13 mouse cellular contexts compared by ENCODE assay signal in the genomic region with DNA sequence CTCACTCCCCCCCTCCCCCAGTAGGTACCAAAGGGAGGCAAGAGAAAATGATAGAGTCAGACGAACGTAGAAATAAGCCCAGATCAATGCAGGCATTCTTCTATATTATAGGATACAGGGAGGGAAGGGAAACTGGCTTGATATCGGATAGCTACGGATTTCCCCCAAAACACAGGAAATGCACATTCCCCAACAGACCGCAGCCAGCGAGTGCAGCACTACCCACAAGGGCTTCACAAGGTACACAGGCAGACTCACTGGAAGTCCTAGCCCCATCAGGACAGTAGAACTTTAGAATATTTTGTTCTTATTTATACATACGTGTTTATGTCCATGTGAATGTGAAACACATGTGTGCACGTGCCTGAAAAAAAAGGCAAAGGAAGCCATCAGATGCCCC.
DNase-seq lines count a peak whose midpoint lies in the region; ATAC-seq and TF ChIP-seq lines count a peak whose summit lies in the region.
"Had no signal": no experiment of that assay in that cellular context is flagged by ENCODE, and none has a peak within 500 bp of the region (broad histone marks: within the 10 kb centered on the region; RNA-seq: fewer than 3 reads in every experiment).

No protein-coding gene starts in this region.

- peaks cover 66% of the 10 kb centered on the region for H3K4me1 ChIP-seq in forebrain, embryonic 10.5 days
- H3K4me1 ChIP-seq in forebrain, embryonic 13.5 days = peaks cover 39% of the 10 kb centered on the region
- H3K4me1 ChIP-seq in thymus, adult 2 months (replicated peaks; ENCODE audit: control insufficient read depth, insufficient read depth, low read length) = peaks cover 19% of the 10 kb centered on the region
- H3K4me1 ChIP-seq in liver, postnatal 0 days (ENCODE audit: insufficient read depth) = peaks cover 4% of the 10 kb centered on the region; the same call in 1 of the 2 replicates
- no peaks in the 10 kb centered on the region for H3K4me1 ChIP-seq in intestine, embryonic 16.5 days (ENCODE audit: control insufficient read depth, insufficient read depth, low read length)

- no peak for DNase-seq in forebrain, embryonic 10.5 days (ENCODE audit: extremely low spot score, low spot score)
- DNase-seq in thymus, adult 2 months = peak; percentile 34
- no peak for DNase-seq in thymus, postnatal 0 days (ENCODE audit: low spot score)
- DNase-seq in liver, postnatal 0 days = no peak
- DNase-seq in right cerebral cortex, adult 2 months (ENCODE audit: low spot score in 2 of 2) = no peak
- DNase-seq in natural killer cell, adult 2 months (ENCODE audit: low spot score in 2 of 2) = no peak
- DNase-seq: adrenal gland, adult 2 months; cerebellum, adult 2 months; right cerebral cortex, postnatal 25 days had no signal

- H3K9ac ChIP-seq in forebrain, embryonic 13.5 days = no peak overlapping the region
- no peak overlapping the region for H3K9ac ChIP-seq in liver, postnatal 0 days (replicated peaks)
- H3K9ac ChIP-seq in intestine, embryonic 16.5 days (ENCODE audit: low read depth, low read length) = no peak overlapping the region
- H3K9ac ChIP-seq: kidney, embryonic 15.5 days; midbrain, embryonic 13.5 days had no signal

- no peaks in the 10 kb centered on the region for H3K9me3 ChIP-seq in forebrain, embryonic 10.5 days
- H3K9me3 ChIP-seq in forebrain, embryonic 13.5 days (replicated peaks) = no peaks in the 10 kb centered on the region
- H3K9me3 ChIP-seq in liver, postnatal 0 days (ENCODE audit: low read length) = no peaks in the 10 kb centered on the region
- H3K9me3 ChIP-seq in intestine, embryonic 16.5 days (ENCODE audit: control insufficient read depth, low read length) = no peaks in the 10 kb centered on the region
- H3K9me3 ChIP-seq: kidney, embryonic 15.5 days; midbrain, embryonic 13.5 days had no signal

- TF ChIP-seq CTCF in thymus, adult 2 months (IDR thresholded peaks at IDR 0.05; ENCODE audit: borderline replicate concordance, control insufficient read depth, extremely low read depth, insufficient read depth, low read length, poor library complexity) = no peak
- no peak for TF ChIP-seq CTCF in liver, postnatal 0 days (IDR thresholded peaks at IDR 0.05; ENCODE audit: low read depth)

- H3K27ac ChIP-seq in forebrain, embryonic 10.5 days = peak overlapping the region; percentile 49; the same call in 1 of the 2 replicates
- no peak overlapping the region for H3K27ac ChIP-seq in forebrain, embryonic 13.5 days
- H3K27ac ChIP-seq in thymus, adult 2 months (ENCODE audit: control insufficient read depth, insufficient read depth, low read length) = no peak overlapping the region
- H3K27ac ChIP-seq in liver, postnatal 0 days (ENCODE audit: low read depth) = no peak overlapping the region
- no peak overlapping the region for H3K27ac ChIP-seq in intestine, embryonic 16.5 days (ENCODE audit: low read length)
- H3K27ac ChIP-seq: midbrain, embryonic 13.5 days had no signal

- no peak for ATAC-seq in forebrain, embryonic 13.5 days
- no peak for ATAC-seq in liver, postnatal 0 days
- ATAC-seq in intestine, embryonic 16.5 days = no peak
- ATAC-seq: midbrain, embryonic 13.5 days had no signal

- H3K36me3 ChIP-seq in forebrain, embryonic 10.5 days (replicated peaks) = no peaks in the 10 kb centered on the region
- no peaks in the 10 kb centered on the region for H3K36me3 ChIP-seq in forebrain, embryonic 13.5 days (ENCODE audit: poor library complexity, severe bottlenecking)
- H3K36me3 ChIP-seq in thymus, adult 2 months (ENCODE audit: control insufficient read depth, insufficient read depth, low read length) = no peaks in the 10 kb centered on the region
- no peaks in the 10 kb centered on the region for H3K36me3 ChIP-seq in liver, postnatal 0 days (replicated peaks; ENCODE audit: insufficient read depth, low read length)
- H3K36me3 ChIP-seq in intestine, embryonic 16.5 days (ENCODE audit: control insufficient read depth, insufficient read depth, low read length) = no peaks in the 10 kb centered on the region
- H3K36me3 ChIP-seq: kidney, embryonic 15.5 days; midbrain, embryonic 13.5 days had no signal

- TF ChIP-seq POLR2A in thymus, adult 2 months (IDR thresholded peaks at IDR 0.05; ENCODE audit: control insufficient read depth, extremely low read depth, insufficient read depth, low read length, poor library complexity) = no peak

- no peak overlapping the region for H3K4me2 ChIP-seq in forebrain, embryonic 13.5 days
- peak overlapping the region; percentile 59 for H3K4me2 ChIP-seq in liver, postnatal 0 days (ENCODE audit: low read depth, low read length)
- no peak overlapping the region for H3K4me2 ChIP-seq in intestine, embryonic 16.5 days (ENCODE audit: low read depth, low read length)
- H3K4me2 ChIP-seq: kidney, embryonic 15.5 days; midbrain, embryonic 13.5 days had no signal

- peaks cover 64% of the 10 kb centered on the region for H3K27me3 ChIP-seq in forebrain, embryonic 10.5 days (ENCODE audit: poor library complexity, severe bottlenecking)
- peaks cover 7% of the 10 kb centered on the region for H3K27me3 ChIP-seq in forebrain, embryonic 13.5 days
- H3K27me3 ChIP-seq in thymus, adult 2 months (ENCODE audit: control insufficient read depth, insufficient read depth, low read length) = no peaks in the 10 kb centered on the region
- H3K27me3 ChIP-seq in liver, postnatal 0 days (ENCODE audit: insufficient read depth, low read length) = no peaks in the 10 kb centered on the region
- H3K27me3 ChIP-seq in intestine, embryonic 16.5 days (replicated peaks; ENCODE audit: control insufficient read depth, insufficient read depth, low read length) = no peaks in the 10 kb centered on the region
- H3K27me3 ChIP-seq: kidney, embryonic 15.5 days had no signal

- 79% methylated on average over 8 of the region's 8 CpGs for WGBS in forebrain, embryonic 10.5 days
- 91% methylated on average over 8 of the region's 8 CpGs for WGBS in forebrain, embryonic 13.5 days
- WGBS in thymus, adult 2 months = 7% methylated on average over 8 of the region's 8 CpGs
- 30% methylated on average over 8 of the region's 8 CpGs for WGBS in liver, postnatal 0 days (ENCODE audit: insufficient replicate concordance)
- 76% methylated on average over 8 of the region's 8 CpGs for WGBS in intestine, embryonic 16.5 days

- TF ChIP-seq EP300 in liver, postnatal 0 days (IDR thresholded peaks at IDR 0.05; ENCODE audit: low read depth) = no peak

- no peak overlapping the region for H3K4me3 ChIP-seq in forebrain, embryonic 10.5 days
- H3K4me3 ChIP-seq in forebrain, embryonic 13.5 days = no peak overlapping the region
- no peak overlapping the region; the same call in 1 of the 2 replicates for H3K4me3 ChIP-seq in thymus, adult 2 months (ENCODE audit: control insufficient read depth, insufficient read depth, low read length)
- H3K4me3 ChIP-seq in liver, postnatal 0 days (ENCODE audit: low read depth, low read length) = no peak overlapping the region
- no peak overlapping the region for H3K4me3 ChIP-seq in intestine, embryonic 16.5 days (ENCODE audit: low read length)
- H3K4me3 ChIP-seq: kidney, embryonic 15.5 days; midbrain, embryonic 13.5 days had no signal
